Mouse (Mus musculus) WW6 (cell line): ENCODE results near the gene Gm48552.

Experiments used
- DNase-seq: peaks from one replicate; pipeline ENCODE4 v3.0.0-alpha.2; 2013; ENCODE audit warnings: low read depth, low spot score

Gene Gm48552

GRCm38 (mm10) chr10:81430831-81431525 is 42.2 kb downstream of the Gm48552 start:
- no peak for DNase-seq

- no peak for DNase-seq
Observed at GRCm38 (mm10) chr10:81431526-81432168, 42.8 kb downstream of the Gm48552 start.

- DNase-seq: no peak
Observed at GRCm38 (mm10) chr10:81432169-81432867, 43.5 kb downstream of the Gm48552 start.

- no peak for DNase-seq
Observed at GRCm38 (mm10) chr10:81432868-81433262, 44.1 kb downstream of the Gm48552 start.

GRCm38 (mm10) chr10:81433541-81434289 is 44.9 kb downstream of the Gm48552 start:
- no peak for DNase-seq

- DNase-seq: no peak
Observed at GRCm38 (mm10) chr10:81434361-81435263, 45.8 kb downstream of the Gm48552 start.

- DNase-seq: no peak
Observed at GRCm38 (mm10) chr10:81435436-81435835, 46.6 kb downstream of the Gm48552 start.
